Mouse (Mus musculus) CH12.LX (cell line): ENCODE data around the gene Gm867. TPM values are rescaled to one million over a fixed set of nuclear protein-coding genes. Genes with fewer than 3 reads are reported as not detected.
A peak's percentile ranks its signal among the peaks of the same experiment; 100 is the strongest.

Experiments
- DNase-seq: peaks from one replicate; pipeline ENCODE4 v3.0.0-alpha.2; 2013; ENCODE audit errors: extremely low read depth
- H3K27ac ChIP-seq: 2 replicates; pipeline ENCODE4 v1.5.1; 2012; ENCODE audit warnings: low read depth, mild to moderate bottlenecking, control low read depth, moderate library complexity; ENCODE audit not compliant: insufficient read depth
- H3K27me3 ChIP-seq: replicated peaks from 2 replicates; pipeline ENCODE3; 2012; ENCODE audit warnings: inconsistent platforms
- H3K36me3 ChIP-seq, 2 experiments: replicated peaks in 1 of 2; 2 replicates each; pipeline versions ENCODE3 to v1.6.1; 2012; ENCODE audit warnings: inconsistent platforms in 1 of 2, low read length in 1 of 2, mild to moderate bottlenecking in 1 of 2, mixed read lengths in 1 of 2, moderate library complexity in 1 of 2; ENCODE audit not compliant: control insufficient read depth in 1 of 2, insufficient read depth in 1 of 2
- H3K4me1 ChIP-seq, 2 experiments: 2 replicates each; pipeline ENCODE4 v1.6.1; 2012; ENCODE audit warnings: inconsistent platforms in 1 of 2, moderate library complexity in 1 of 2; ENCODE audit not compliant: insufficient read depth in 2 of 2, control insufficient read depth in 1 of 2
- H3K4me2 ChIP-seq: 2 replicates; pipeline ENCODE4 v1.6.1; 2012; ENCODE audit warnings: low read depth, mild to moderate bottlenecking, control low read depth; ENCODE audit not compliant: poor library complexity, insufficient read depth, severe bottlenecking
- H3K4me3 ChIP-seq, 3 experiments: fragments of 150-350 bp in 1 of 3; sonication (generic) in 1 of 3; replicated peaks in 1 of 3; 2 replicates each; pipeline versions ENCODE3 to v1.5.1; 2011 to 2012; ENCODE audit warnings: low read depth in 2 of 3, low read length in 2 of 3, mild to moderate bottlenecking in 2 of 3, moderate library complexity in 2 of 3, control low read depth in 1 of 3, improper control_type of control experiment in 1 of 3, inconsistent platforms in 1 of 3, mixed read lengths in 1 of 3; ENCODE audit not compliant: poor library complexity in 1 of 3
- H3K79me2 ChIP-seq: replicated peaks from 2 replicates; pipeline ENCODE4 v1.6.1; 2012; ENCODE audit warnings: mild to moderate bottlenecking, moderate library complexity; ENCODE audit not compliant: control insufficient read depth, poor library complexity, insufficient read depth, severe bottlenecking; ENCODE audit errors: extremely low read depth
- H3K9ac ChIP-seq: 2 replicates; pipeline ENCODE4 v1.6.1; 2012; ENCODE audit warnings: low read depth, mild to moderate bottlenecking, control low read depth, moderate library complexity; ENCODE audit not compliant: insufficient read depth
- H3K9me3 ChIP-seq: replicated peaks from 2 replicates; pipeline ENCODE3; 2012; ENCODE audit warnings: low read length, inconsistent platforms, mixed read lengths
- BHLHE40 ChIP-seq: IDR thresholded peaks from 2 replicates; pipeline ENCODE4 v1.6.1; 2011; ENCODE audit warnings: mild to moderate bottlenecking, low read depth, low read length, improper control_type of control experiment
- CHD1 ChIP-seq: IDR thresholded peaks from 2 replicates; pipeline ENCODE4 v1.6.1; 2012; ENCODE audit warnings: low read depth, low read length, improper control_type of control experiment, inconsistent platforms
- CHD2 ChIP-seq: IDR thresholded peaks from 2 replicates; pipeline ENCODE4 v1.6.1; 2011; ENCODE audit warnings: low read length, improper control_type of control experiment
- CTCF ChIP-seq, 2 experiments: IDR thresholded peaks in 1 of 2; conservative IDR thresholded peaks in 1 of 2; 2 replicates each; pipeline ENCODE4 v1.5.1; 2011 to 2012; ENCODE audit warnings: low read depth in 2 of 2, low read length in 2 of 2, improper control_type of control experiment in 1 of 2, inconsistent platforms in 1 of 2, mild to moderate bottlenecking in 1 of 2, moderate library complexity in 1 of 2
- E2F4 ChIP-seq: IDR thresholded peaks from 2 replicates; pipeline ENCODE4 v1.6.1; 2011; ENCODE audit warnings: low read depth, low read length, improper control_type of control experiment; ENCODE audit not compliant: insufficient replicate concordance
- ELF1 ChIP-seq: IDR thresholded peaks from 2 replicates; pipeline ENCODE4 v1.6.1; 2014; ENCODE audit warnings: low read depth, mild to moderate bottlenecking, inconsistent platforms, low read length, improper control_type of control experiment
- EP300 ChIP-seq: IDR thresholded peaks from 2 replicates; pipeline ENCODE4 v1.6.1; 2011; ENCODE audit warnings: low read length, improper control_type of control experiment
- ETS1 ChIP-seq: conservative IDR thresholded peaks from 2 replicates; pipeline ENCODE4 v1.6.1; 2012; ENCODE audit warnings: low read depth, mild to moderate bottlenecking, inconsistent platforms, low read length, improper control_type of control experiment, moderate library complexity
- GABPA ChIP-seq: IDR thresholded peaks from 2 replicates; pipeline ENCODE4 v1.6.1; 2012; ENCODE audit warnings: low read depth, low read length, improper control_type of control experiment, inconsistent platforms; ENCODE audit not compliant: insufficient replicate concordance
- HCFC1 ChIP-seq: IDR thresholded peaks from 2 replicates; pipeline ENCODE4 v1.6.1; 2012; ENCODE audit warnings: low read depth, mild to moderate bottlenecking, inconsistent platforms, low read length, improper control_type of control experiment
- IRF4 ChIP-seq: IDR thresholded peaks from 2 replicates; pipeline ENCODE4 v1.6.1; 2014; ENCODE audit warnings: low read depth, mild to moderate bottlenecking, inconsistent platforms, low read length, improper control_type of control experiment
- JUN ChIP-seq: IDR thresholded peaks from 2 replicates; pipeline ENCODE4 v1.6.1; 2011; ENCODE audit warnings: low read depth, mild to moderate bottlenecking, low read length, improper control_type of control experiment, moderate library complexity; ENCODE audit not compliant: insufficient read depth
- JUND ChIP-seq: conservative IDR thresholded peaks from 2 replicates; pipeline ENCODE4 v1.6.1; 2011; ENCODE audit warnings: low read depth, low read length, improper control_type of control experiment
- KAT2A ChIP-seq: IDR thresholded peaks from 2 replicates; pipeline ENCODE4 v1.6.1; 2012; ENCODE audit warnings: low read length, improper control_type of control experiment, inconsistent platforms; ENCODE audit not compliant: insufficient replicate concordance
- MAFK ChIP-seq: IDR thresholded peaks from 2 replicates; pipeline ENCODE4 v1.6.1; 2011; ENCODE audit warnings: low read length, improper control_type of control experiment; ENCODE audit not compliant: insufficient replicate concordance
- MAX ChIP-seq: IDR thresholded peaks from 2 replicates; pipeline ENCODE4 v1.6.1; 2011; ENCODE audit warnings: low read length, improper control_type of control experiment
- MAZ ChIP-seq: IDR thresholded peaks from 2 replicates; pipeline ENCODE4 v1.6.1; 2012; ENCODE audit warnings: low read depth, mild to moderate bottlenecking, inconsistent platforms, low read length, improper control_type of control experiment, moderate library complexity
- MXI1 ChIP-seq: IDR thresholded peaks from 2 replicates; pipeline ENCODE4 v1.6.1; 2011; ENCODE audit warnings: mild to moderate bottlenecking, low read depth, low read length, improper control_type of control experiment
- MYC ChIP-seq: IDR thresholded peaks from 2 replicates; pipeline ENCODE4 v1.6.1; 2011; ENCODE audit warnings: low read depth, mild to moderate bottlenecking, improper control_type of control experiment, low read length
- NRF1 ChIP-seq: IDR thresholded peaks from 2 replicates; pipeline ENCODE4 v1.6.1; 2014; ENCODE audit warnings: low read depth, mild to moderate bottlenecking, inconsistent platforms, low read length, improper control_type of control experiment, moderate library complexity
- PAX5 ChIP-seq: IDR thresholded peaks from 2 replicates; pipeline ENCODE4 v1.6.1; 2012; ENCODE audit warnings: low read length, inconsistent platforms, mixed read lengths
- POLR2A ChIP-seq: IDR thresholded peaks from 2 replicates; pipeline ENCODE4 v1.6.1; 2011; ENCODE audit warnings: low read depth, mild to moderate bottlenecking, improper control_type of control experiment, low read length
- RAD21 ChIP-seq: IDR thresholded peaks from 2 replicates; pipeline ENCODE4 v1.6.1; 2011; ENCODE audit warnings: low read depth, mild to moderate bottlenecking, low read length, improper control_type of control experiment, moderate library complexity
- RCOR1 ChIP-seq: conservative IDR thresholded peaks from 2 replicates; pipeline ENCODE4 v1.6.1; 2012; ENCODE audit warnings: low read depth, mild to moderate bottlenecking, inconsistent platforms, low read length, improper control_type of control experiment
- SIN3A ChIP-seq: IDR thresholded peaks from 2 replicates; pipeline ENCODE4 v1.6.1; 2012; ENCODE audit warnings: low read length, improper control_type of control experiment, inconsistent platforms
- TBP ChIP-seq: conservative IDR thresholded peaks from 2 replicates; pipeline ENCODE4 v1.6.1; 2011; ENCODE audit warnings: low read depth, low read length, improper control_type of control experiment
- TCF12 ChIP-seq: IDR thresholded peaks from 2 replicates; pipeline ENCODE4 v1.6.1; 2014; ENCODE audit warnings: low read depth, mild to moderate bottlenecking, inconsistent platforms, low read length, improper control_type of control experiment
- UBTF ChIP-seq: IDR thresholded peaks from 2 replicates; pipeline ENCODE4 v1.6.1; 2012; ENCODE audit warnings: low read depth, mild to moderate bottlenecking, inconsistent platforms, low read length, improper control_type of control experiment, moderate library complexity
- USF1 ChIP-seq: IDR thresholded peaks from 2 replicates; pipeline ENCODE4 v1.6.1; 2014; ENCODE audit warnings: low read depth, mild to moderate bottlenecking, inconsistent platforms, low read length, improper control_type of control experiment
- USF2 ChIP-seq: conservative IDR thresholded peaks from 2 replicates; pipeline ENCODE4 v1.6.1; 2011; ENCODE audit warnings: low read depth, low read length, improper control_type of control experiment
- ZC3H11A ChIP-seq: IDR thresholded peaks from 2 replicates; pipeline ENCODE4 v1.6.1; 2012; ENCODE audit warnings: low read depth, mild to moderate bottlenecking, inconsistent platforms, low read length, improper control_type of control experiment
- ZNF384 ChIP-seq: IDR thresholded peaks from 2 replicates; pipeline ENCODE4 v1.6.1; 2012; ENCODE audit warnings: low read depth, low read length, improper control_type of control experiment, inconsistent platforms
- dilution Hi-C: fragments of 300-500 bp; cut with MboI; formaldehyde crosslinking; loops from 2 replicates; pipeline ENCODE4 v1.14.3; 2020; ENCODE audit warnings: low sequenced_read_pairs; ENCODE audit not compliant: extremely low pct_unique_long_range_greater_than_20kb, extremely low pct_ligation_motif_present
- in situ Hi-C: fragments of 300-500 bp; cut with MboI; formaldehyde crosslinking; loops from 3 replicates; pipeline ENCODE4 v1.14.3; 2019; ENCODE audit warnings: low sequenced_read_pairs, low pct_ligation_motif_present, low pct_unique_long_range_greater_than_20kb, mixed read lengths
- polyA plus RNA-seq: library from polyadenylated mRNA; unstranded; fragments of >175 nt; gene quantifications from 2 replicates; pipeline ENCODE4 v1.2.1, GENCODE M21; 2012; ENCODE audit warnings: low read depth; ENCODE audit not compliant: insufficient read length
- total RNA-seq, 2 experiments: library from RNA; depleted of rRNA; stranded (reverse); fragments of 300-350 nt in 1 of 2; fragments of >200 nt in 1 of 2; gene quantifications; 2 replicates each; pipeline ENCODE4 v1.2.3; 2012 to 2014

Gm867 gene
- total and polyA plus RNA-seq, 3 experiments = 0.42 to 3.5 TPM; not detected in 1

GRCm38 (mm10) chr10:75894601-75895000 is 45.9 kb downstream of the Gm867 start (continued):
- TF ChIP-seq HCFC1 = no peak
- TF ChIP-seq MYC = no peak
- no peak for TF ChIP-seq CHD1
- TF ChIP-seq NRF1 = no peak
- TF ChIP-seq ZNF384 = no peak
- TF ChIP-seq E2F4 = no peak
- no peak for TF ChIP-seq CHD2
- peak; percentile 53 for TF ChIP-seq EP300

DNA sequence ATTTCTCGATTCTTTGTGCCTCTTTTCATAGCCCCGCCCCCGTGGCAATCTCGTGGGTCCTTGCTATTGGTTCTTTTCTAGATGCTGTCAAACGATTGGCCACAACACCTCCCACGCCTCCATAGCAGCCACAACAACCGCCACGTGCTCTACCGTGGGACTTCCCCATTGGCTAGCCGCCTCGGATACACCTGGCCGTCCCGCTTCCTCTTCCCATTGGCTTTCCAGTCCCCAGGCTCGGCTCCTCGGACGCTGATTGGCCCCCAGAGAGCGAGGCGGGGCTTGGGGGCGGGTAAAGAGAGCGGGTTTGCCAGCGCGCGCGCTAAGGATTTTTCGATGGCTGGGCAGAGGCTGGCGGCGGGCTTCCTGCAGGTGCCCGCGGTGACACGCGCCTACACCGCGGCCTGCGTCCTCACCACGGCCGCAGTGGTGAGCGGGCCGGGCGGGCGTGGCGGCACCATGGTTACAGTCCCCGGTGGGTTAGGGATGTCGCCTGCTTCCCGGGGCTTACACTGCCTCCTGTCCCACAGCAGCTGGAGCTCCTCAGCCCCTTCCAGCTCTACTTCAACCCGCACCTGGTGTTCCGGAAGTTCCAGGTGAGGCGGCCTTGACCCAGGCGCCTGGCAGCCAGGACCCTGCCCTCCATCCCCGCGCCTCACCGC is 47.3 kb downstream of the Gm867 start, which contains the start of gene Derl3:
Gene Derl3, plus strand, starts transcription at position 325 of the 662 bp plus-strand sequence.
- Histone ChIP-seq H3K36me3 (peaks cover 7 to 43% of the 10 kb centered on the region in 2 experiments), H3K4me1 (peaks cover 33 to 72% of the 10 kb centered on the region in 2 experiments), H3K27me3 (no peaks in the 10 kb centered on the region), H3K9me3 (no peaks in the 10 kb centered on the region), H3K27ac (peak within 1 kb of the TSS; percentile 99), H3K9ac (peak within 1 kb of the TSS; percentile 9; the same call in 1 of the 2 replicates), H3K4me3 (peak within 1 kb of the TSS; percentile 47 to 63 (median 55)), H3K4me2 (peak within 1 kb of the TSS; percentile 76), H3K79me2 (no peaks in the 10 kb centered on the region)
- in situ Hi-C loops (no loop called here), dilution Hi-C loops (no loop called here)
- peak; percentile 100 for DNase-seq
- TF ChIP-seq EP300 (no peak), MAX (peak; percentile 99), MYC (peak; percentile 55; the same call in 1 of the 2 replicates), ZC3H11A (no peak), USF2 (peak; percentile 51), JUND (no peak), ELF1 (peak; percentile 73), RAD21 (no peak), TCF12 (peak; percentile 41), MXI1 (peak; percentile 89), MAZ (peak; percentile 38; the same call in 1 of the 2 replicates), MAFK (no peak), IRF4 (peak; percentile 19; the same call in 1 of the 2 replicates), CHD2 (peak; percentile 85), GABPA (no peak), CHD1 (no peak), KAT2A (0 out of 2 replicates have a peak, but pooled peaks have one; percentile 34), RCOR1 (no peak), E2F4 (no peak), POLR2A (peak; percentile 46), JUN (no peak), CTCF (conservative IDR thresholded peaks at IDR 0.05 in 1 of 2, IDR thresholded peaks at IDR 0.05 in 1 of 2; ENCODE audit: low read depth in 2 of 2, low read length in 2 of 2) (no peak), TBP (no peak), HCFC1 (peak; percentile 62), USF1 (peak; percentile 78), NRF1 (0 out of 2 replicates have a peak, but pooled peaks have one; percentile 22), SIN3A (peak; percentile 99), BHLHE40 (peak; percentile 62), ETS1 (no peak), PAX5 (no peak), UBTF (no peak)
